Mouse (Mus musculus) gastrocnemius, postnatal 4 days (tissue): ENCODE measurements around the gene Tnnt3. TPM values are rescaled to one million over a fixed set of nuclear protein-coding genes. Genes with fewer than 3 reads are reported as not detected.
A peak's percentile ranks its signal among the peaks of the same experiment; 100 is the strongest.

Experiments used
- DNase-seq, 2 experiments: peaks; one replicate each; pipeline ENCODE4 v3.0.0; 2021 to 2022; ENCODE audit warnings: low spot score in 2 of 2, mixed read lengths in 2 of 2
- long read RNA-seq, 2 experiments: library from polyadenylated mRNA; stranded (forward); transcript quantifications; one replicate each; pipeline ENCODE4 v2.0.0; 2021
- total RNA-seq, 2 experiments: library from RNA; stranded (reverse); gene quantifications; 2 replicates each; pipeline ENCODE4 v1.2.3; 2021

The Tnnt3 gene
- over 10,000 TPM in 1 of 2 experiments, 1,000 to 10,000 TPM in 1; 9,881 to 10,830 TPM for total RNA-seq
- long read RNA-seq, experiment 1, transcript Tnnt3-221 (2 exons, 471 nt) = major isoform, 7 of 521 reads
- long read RNA-seq, experiment 1, partial matches to known transcripts = 289 of 521 reads
- long read RNA-seq, experiment 1, other reads (novel, unspliced or antisense) = 225 of 521 reads
- long read RNA-seq, experiment 2, partial matches to known transcripts = 158 of 366 reads
- long read RNA-seq, experiment 2, other reads (novel, unspliced or antisense) = 206 of 366 reads

- no peak for DNase-seq
Measured at GRCm38 (mm10) chr7:142498575-142498974, at the start of gene Tnnt3. TSS of gene Tnnt3 (plus strand) at chr7:142498836.

GRCm38 (mm10) chr7:142449038-142449617, 49.5 kb upstream of the Tnnt3 start:
- DNase-seq = no peak

- DNase-seq = no peak
Measured at GRCm38 (mm10) chr7:142454706-142455105, 43.9 kb upstream of the Tnnt3 start.

DNA sequence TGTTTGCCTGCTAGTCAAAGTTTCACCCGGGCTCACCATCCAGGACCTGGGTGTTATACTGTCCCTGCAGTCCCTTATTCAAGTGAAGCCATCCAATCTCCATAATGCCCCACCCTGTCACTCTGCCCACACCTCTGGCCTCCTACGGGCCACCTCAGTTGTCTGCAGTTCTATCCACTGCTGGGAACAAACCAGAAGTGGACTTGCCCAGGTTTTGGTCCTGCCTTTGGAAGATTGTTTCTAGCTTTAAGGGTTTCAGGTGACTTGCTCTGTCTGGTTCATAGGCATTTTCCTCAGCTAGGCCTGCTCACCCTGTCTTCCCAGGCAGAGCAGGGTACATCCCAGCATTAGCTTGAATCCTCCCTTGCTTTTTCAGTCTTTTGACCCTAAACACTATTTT, 43.4 kb upstream of the Tnnt3 start:
- peak in 1 of 2 experiments; percentile 12 for DNase-seq

DNA sequence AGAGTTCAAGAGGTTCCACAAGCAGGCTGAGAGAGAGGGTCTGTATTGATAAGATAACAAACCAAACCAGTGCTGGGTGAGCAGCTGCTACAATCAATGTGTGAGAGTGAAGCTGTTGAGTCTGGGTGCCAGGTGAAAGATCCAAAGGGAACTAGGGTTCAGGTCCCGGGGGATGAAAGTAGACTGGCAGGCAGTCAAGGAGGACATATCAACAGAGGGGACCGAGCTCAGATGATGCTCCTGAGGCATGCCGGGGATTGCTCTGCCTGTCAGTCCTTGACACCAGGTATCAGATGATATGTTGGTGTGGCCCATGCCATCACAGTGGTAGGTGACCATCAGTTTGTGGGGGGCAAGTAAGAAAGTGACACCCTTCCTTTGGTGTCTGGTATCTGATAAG, 41.8 kb upstream of the Tnnt3 start:
- no peak for DNase-seq

DNA sequence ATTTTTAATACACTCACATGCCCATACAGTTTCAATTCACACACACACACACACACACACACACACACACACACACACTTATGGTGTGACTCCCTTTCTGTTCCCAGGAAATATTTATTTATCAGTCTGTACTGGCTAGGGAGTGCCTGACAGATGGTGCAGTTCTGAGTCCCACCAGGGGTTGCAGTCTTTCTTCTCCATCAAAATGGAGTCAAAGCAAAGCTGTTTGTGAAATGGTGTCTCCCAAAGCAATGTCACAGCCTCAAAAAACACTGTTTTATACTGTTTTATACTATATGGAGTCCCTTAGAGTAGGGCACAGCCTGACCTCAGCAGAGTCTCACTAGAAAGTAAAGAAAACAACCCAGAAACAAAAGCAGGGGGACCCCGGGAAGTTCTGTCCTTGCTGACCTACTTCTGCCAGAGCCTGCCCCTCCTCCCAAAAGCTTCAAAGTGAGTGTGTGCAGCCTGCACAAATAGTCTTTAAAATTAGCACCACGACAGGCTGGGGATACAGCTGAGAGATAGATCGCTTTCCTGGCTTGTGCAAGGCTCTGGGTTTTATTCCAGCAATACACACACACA, 41.3 kb upstream of the Tnnt3 start:
- no peak for DNase-seq

DNA sequence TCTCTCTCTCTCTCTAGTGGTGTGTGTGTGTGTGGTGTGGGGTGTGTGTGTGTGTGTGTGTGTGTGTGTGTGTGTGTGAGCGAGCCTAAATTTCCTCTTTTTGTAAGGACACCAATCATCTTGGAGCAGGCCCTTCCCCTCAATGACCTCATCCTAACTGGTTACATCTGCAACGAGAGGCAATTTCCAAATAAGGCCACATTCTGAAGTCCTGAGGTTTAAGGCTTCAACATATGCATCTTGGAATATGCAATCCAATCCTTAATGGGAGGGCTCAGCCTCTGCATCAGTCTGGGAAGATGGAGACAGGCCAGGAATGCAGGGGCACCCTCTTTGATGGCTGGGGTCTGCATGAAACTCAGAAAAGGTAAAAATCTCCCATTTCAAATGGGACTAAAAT, 40.6 kb upstream of the Tnnt3 start:
- DNase-seq = peak in 1 of 2 experiments; percentile 13

GRCm38 (mm10) chr7:142458676-142459298, 39.8 kb upstream of the Tnnt3 start:
- peak in 1 of 2 experiments; percentile 7 for DNase-seq

DNA sequence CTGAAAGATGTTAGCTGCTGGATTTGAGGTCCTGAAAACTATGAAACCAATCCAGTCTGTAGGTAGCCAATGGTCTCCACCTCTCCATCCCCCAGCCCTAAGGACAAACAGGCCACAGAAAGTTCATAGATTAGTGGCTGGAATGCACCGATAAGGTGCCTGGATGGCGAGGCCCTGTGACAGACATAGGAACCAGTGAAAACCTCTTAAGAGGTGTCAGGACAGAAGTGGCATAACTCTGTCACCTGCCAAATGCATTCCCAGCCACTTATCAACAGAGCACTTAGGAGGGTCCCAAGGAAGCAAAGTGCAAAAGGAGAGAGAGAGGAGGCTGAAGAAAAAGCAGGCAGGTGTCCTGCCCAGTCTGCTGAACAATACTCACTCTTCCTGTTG, 39.3 kb upstream of the Tnnt3 start:
- peak in 1 of 2 experiments; percentile 9 for DNase-seq

GRCm38 (mm10) chr7:142460636-142461077, 38.0 kb upstream of the Tnnt3 start, which contains the start of gene Lsp1:
TSS of gene Lsp1 (plus strand) at chr7:142460809.
- DNase-seq = no peak

DNA sequence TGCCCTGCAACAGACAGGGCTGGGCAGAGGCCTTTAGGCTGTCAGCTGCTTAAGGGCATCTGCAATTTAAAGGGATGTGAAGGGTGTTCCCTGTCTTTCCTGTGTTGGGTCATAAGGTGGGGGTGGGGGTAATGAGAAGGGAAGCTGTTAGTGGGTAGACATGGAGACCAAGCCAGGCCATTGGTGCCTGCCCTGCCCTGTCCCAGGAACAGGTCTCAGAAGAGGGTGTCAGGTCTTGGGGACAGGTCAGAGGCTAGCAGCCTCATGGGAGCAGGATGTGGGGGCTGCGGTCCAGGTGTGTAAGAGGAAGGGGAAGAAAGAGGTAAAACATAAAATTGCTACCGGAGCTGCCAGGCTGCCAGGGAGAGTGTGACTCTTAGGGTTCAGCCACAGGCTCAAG, 37.2 kb upstream of the Tnnt3 start:
- DNase-seq = no peak

DNA sequence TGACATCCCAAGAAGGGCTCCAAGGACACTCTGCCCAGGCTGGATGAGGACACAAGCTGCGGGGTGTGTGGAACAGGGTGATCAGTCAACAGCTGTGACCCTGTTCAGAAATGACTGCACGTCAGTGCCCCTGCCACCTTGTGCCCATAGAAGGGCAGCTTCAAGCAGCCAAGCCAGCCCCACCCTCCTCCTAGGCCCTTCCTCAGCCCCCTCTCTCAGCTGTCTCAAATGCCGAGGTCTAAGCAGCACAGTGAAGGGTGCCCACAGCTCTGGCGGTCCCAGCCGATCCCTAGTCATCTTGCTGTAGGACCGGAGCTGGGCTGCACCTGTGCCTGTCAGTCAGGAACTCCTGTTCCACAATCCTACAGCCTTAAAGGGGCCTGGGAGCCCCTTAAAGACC, 36.4 kb upstream of the Tnnt3 start:
- DNase-seq = no peak

GRCm38 (mm10) chr7:142462594-142463078, 36.0 kb upstream of the Tnnt3 start:
- no peak for DNase-seq

- no peak for DNase-seq
Measured at GRCm38 (mm10) chr7:142470171-142470691, 28.4 kb upstream of the Tnnt3 start.

- DNase-seq = peak in 1 of 2 experiments; percentile 76
Measured at GRCm38 (mm10) chr7:142470808-142471413, 27.7 kb upstream of the Tnnt3 start.

DNA sequence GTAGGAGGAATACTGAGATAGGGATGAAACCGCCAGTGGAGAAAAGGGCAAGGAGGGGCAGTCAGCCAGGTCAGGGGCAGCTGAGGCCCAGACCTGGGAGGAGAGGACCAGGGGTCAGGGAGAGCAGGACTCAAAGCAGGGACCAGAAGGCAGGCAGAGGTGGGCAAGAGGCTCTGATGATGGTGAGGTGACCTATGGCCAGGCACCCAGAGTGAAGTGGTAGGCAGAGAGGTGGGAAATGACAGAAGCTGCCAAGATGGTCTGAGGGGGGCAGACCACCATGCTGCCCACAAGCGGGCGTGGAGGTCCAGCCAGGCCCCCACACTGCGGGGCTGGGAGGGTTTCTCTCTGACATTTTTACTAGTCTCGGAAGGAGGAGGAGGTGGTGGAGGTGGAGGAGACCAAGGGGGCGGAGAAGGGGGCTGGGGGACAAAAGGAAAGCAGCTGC, 27.2 kb upstream of the Tnnt3 start:
- DNase-seq = no peak

DNA sequence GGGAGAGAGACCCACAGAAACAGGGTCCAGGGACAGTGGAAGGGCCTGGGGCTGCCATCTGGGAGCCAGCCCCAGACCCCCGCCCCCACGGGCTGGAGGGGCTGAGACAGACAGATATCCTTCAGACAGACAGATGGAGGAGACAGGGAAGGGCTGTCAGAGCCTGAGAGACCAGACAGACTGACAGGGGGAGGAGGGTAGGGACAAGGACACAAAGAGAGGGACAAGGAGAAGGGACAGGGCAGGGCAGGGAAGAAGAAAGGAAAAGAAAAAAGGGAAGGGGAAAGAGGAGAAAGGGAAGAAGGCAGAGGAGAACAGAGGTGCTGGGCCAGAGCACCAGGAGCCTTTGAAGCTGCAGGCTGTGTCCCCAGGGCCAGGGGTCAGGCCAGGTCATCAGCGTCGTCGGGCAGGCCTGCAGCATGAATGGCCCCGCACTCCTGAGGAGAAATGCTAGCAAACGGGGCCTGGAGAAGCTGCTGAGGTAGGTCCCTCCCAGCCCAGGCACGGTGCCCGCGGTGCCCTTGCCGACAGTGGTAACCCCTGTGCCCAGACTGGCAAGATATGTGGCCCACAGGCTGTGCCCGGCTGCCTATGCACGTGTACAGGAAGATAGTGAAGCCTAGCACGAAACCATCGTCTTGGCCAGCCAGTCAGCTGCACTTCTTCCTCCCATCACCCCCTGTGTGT, 26.6 kb upstream of the Tnnt3 start:
- DNase-seq = no peak

- no peak for DNase-seq
Measured at GRCm38 (mm10) chr7:142472936-142473335, 25.7 kb upstream of the Tnnt3 start.

DNA sequence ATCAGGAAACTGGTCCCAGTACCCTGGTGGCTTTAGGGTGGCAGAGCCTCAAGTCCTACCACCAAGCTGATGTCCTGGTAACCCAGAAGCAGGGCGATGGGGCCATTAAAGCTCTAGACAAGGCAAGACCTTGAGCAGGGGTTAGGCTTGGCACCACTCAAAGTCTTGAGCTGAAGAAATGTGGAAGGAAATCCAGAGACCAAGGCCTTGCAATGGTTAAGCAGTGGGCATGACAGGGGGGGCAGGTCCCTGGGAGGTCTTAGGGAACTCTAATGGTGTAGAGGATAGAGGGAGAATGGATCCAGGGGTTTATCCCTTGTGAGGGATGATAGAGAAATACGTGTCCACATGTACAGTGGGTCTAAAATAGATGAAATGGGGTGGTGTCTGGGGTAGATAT, 25.2 kb upstream of the Tnnt3 start:
- DNase-seq = no peak

DNA sequence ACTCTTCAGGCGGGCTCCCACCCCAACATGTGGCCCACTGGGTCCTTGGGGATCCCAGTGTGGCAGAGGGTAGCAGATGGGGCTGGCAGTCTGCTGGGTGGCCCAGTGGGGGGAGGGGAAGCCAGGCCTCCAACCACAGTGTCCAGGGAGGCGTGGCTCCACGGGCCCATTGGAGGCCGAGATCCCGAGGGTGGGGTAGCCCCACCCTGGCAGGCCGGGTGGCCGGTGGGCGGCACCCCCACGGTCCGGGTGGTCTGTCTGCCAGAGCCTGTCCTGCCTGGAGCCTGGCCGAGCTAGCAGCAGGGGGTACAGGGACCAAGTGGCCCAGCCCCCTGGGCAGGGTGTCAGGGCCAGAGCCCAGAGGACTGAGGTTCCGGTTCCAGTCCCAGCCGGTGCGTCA, 23.8 kb upstream of the Tnnt3 start:
- DNase-seq = no peak

- DNase-seq = no peak
Measured at GRCm38 (mm10) chr7:142475641-142476040, 23.0 kb upstream of the Tnnt3 start.
